Mouse (Mus musculus): ENCODE data around the gene Csf3.
"Not testable (repeated sequence)": the region's sequence is repeated elsewhere in the genome, so short reads cannot be mapped to it uniquely, and the experiment has no call there.

The Csf3 gene

DNA sequence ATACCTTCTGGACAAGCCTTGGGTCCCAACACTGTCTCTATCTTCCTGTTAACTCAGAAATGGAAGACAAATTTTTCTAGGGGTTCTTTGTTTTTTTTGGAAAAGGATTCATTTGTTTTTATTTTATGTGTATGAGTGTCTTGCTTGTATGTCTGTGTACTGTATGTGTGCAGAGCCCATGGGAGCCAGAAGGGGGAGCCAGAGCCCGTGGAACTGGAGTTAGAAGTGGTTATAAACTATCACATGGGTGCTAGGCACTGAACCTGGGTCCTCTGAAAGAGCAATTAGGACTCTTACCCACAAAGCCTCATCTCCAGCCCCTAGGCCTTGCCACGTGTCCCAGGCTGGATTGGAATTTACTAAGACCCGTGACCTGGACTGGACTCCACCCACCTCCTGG, 33.0 kb downstream of the Csf3 start:
- no peak for DNase-seq

- no peak for DNase-seq
Observed at GRCm38 (mm10) chr11:98735111-98735510, 34.0 kb downstream of the Csf3 start.

- no peak for DNase-seq
Observed at GRCm38 (mm10) chr11:98736176-98736575, 35.1 kb downstream of the Csf3 start.

- DNase-seq, result not testable (repeated sequence)
Observed at GRCm38 (mm10) chr11:98737220-98737619, 36.2 kb downstream of the Csf3 start.

DNA sequence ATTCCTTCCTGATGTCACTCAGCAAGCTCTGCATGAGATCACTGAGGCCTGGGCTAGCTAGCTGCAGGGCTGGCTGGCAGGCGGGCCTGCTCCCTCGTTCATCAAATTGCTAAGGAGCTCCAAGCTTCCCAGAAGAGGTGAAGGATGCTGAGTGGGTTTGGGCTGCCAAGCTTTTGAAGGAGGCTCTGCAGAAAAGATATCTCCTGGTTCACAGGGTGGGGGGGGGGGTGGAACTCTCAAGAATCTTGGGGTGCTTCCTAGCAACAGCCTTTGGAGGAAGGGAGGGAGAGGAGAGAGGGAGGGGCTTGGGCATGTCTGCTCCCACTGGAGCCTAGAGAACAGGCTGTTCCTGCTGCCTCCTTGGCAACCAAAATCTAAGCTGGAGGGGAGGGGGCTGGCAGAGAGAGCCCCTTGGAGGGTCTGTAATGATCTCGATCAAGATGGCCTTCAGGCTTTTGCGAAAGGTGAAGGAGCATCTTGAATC, 37.4 kb downstream of the Csf3 start:
- DNase-seq, result no peak

DNA sequence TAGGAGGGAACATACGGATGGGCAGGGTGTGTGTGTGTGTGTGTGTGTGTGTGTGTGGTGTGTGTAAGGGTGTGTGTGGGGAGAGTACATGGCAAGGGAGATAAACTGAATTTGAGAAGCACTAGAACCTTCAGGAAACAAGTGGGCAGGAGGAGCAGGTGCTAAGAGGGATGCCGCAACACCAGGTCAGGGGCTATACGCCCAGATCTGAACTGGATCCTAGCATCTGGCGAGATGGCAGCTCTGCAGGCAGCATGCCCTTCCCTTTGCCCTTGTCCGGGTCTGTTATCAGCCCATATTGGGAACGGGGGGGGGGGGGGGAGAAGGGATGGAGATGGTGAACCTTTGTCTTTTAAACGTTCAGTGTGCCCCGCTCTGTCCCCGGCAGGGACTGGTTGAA, 37.9 kb downstream of the Csf3 start:
- DNase-seq, result no peak

DNA sequence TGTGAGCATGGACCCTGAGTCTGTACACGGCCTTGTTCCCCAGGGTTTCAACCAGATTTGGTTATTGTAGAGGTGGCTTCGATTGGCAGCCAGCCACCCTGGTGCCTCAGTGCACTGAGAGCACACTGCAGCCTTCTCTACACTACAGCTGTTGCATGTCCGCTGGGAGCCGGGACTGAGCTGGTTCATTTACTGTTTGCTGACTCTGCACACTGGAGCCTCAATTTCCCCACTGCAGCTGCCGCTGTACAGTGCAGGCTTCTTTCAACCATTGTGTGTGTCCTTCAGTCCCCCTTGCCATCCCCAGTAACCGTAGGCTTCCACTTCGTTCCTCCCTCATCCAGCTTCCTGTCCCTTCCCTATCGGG, 38.9 kb downstream of the Csf3 start:
- no peak for DNase-seq

DNA sequence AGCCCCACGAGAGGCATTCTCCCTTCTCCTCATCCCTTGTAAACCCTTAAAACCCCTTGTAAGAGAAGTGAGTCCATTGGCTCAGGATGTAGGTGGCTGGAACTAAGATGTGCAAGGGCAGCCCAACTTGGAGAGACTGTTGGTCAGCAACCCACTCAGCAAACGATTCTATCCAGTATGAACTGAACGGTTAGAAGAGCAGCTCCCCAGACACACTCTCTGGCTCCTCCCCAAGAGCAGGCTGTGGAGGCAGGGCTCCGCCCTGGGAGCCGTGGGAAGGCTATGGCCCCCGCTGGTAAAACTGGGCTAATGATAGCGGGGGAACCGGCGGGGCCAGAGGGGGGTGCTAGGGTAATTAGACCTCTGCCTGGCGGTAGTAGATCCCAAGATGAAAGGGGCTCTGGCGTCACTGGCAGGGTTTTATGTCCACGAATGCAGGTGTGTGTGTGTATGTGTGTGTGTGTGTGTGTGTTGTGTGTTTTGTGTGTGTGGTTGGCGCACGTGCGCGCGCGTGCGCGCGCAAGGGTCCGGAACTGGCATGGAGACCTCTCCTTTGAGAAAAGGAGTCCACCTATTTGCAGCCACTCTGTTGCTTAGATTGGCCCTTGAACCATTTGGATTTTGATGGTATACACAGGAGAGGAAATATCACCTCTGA, 39.5 kb downstream of the Csf3 start, which contains the start of gene Thra:
TSS of gene Thra (plus strand) at position 246 of the 658 bp plus-strand sequence.
- peak; percentile 64 for DNase-seq

DNA sequence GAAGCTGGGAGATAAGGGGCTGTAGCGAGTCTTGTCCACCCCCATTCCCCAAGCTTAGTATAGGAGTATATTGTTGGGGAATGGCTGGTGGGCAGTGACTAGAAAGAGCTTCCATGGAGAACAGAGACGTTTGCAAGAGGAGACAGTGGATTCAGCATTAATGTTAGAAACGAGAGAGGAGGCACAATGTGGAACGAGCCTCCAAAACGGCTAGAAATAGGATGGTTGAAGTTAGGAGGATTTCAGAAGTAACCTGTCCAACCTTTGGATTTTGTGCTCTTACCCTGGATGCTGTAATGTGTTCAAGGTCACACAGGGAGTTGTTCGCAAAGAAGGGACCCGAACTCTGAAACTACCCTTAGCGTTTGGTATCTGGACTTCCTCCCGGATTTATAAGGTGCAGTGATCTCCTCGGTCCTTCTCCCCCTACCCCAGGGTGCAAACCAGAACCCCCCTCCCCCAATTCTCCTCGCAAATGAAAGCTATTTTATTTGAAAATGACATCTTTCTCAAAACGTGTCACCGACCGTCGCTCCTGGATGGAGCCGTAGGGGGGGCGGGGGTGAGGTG, 40.1 kb downstream of the Csf3 start:
- no peak for DNase-seq

- peak; percentile 75 for DNase-seq
Observed at GRCm38 (mm10) chr11:98741622-98742396, 40.7 kb downstream of the Csf3 start.

GRCm38 (mm10) chr11:98742397-98743291, 41.6 kb downstream of the Csf3 start:
- peak; percentile 62 for DNase-seq

DNA sequence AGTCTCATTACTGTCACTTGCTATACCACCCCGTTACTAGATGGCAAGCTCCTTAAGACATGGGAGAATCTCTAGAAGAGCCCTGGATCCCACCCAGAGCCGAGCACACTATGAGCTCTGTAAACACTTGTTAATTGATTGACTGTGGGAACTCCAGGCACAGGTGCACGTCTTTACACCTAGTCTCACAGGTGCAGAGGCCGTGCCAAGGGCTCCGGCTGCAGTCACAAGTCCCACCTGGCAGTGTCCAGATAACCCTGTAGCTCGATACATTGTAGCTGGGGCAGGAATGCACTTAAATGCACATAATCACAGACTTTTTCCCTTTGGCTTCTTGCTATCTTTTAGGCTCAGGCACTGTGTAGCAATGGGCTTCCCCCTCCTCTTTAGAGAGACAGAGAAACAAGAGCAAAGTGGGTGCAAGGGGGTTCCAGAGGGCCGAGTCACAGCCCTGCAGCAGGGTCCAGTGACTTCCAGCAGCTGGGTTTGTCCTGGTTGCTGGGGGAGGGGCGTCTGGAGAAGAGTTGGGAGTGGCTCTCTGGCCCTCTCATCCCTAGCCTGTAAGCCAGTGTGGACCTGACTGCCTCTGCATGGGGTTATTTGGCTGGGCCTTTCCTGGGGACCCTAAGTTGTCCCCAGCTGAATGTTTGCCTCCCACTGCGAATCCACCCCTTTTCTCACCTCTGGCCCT, 42.7 kb downstream of the Csf3 start:
- no peak for DNase-seq

DNA sequence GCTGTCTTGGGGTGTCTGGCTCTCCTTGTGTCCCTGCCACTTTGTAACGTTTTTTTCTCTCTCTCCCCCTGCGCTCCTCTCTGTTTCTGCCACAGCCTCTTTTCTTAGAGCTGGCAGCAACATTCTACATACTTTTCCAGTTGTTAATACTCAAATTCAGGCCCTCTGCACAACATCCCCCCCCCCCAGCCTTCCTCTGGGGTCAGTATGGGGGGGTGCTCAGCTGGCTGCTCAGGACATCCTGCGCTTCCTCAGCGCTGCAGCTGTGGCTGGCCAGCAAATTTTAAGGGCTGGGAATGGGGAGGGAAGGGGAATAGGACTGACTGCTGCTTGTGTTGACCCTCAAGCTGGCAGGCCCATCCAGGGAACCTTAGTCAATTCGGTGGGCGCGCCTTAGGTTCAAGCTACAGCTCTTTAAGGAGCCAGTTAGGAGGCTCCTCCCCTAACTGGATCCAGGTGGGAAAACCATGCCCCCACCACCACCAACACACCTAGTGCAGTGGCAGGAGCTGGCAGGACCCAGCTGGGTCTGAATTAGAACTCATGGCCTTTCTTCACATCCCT, 43.5 kb downstream of the Csf3 start:
- DNase-seq, result no peak

- DNase-seq, result no peak
Observed at GRCm38 (mm10) chr11:98745932-98746853, 45.1 kb downstream of the Csf3 start.

GRCm38 (mm10) chr11:98746855-98747693, 46.0 kb downstream of the Csf3 start:
- peak; percentile 88 for DNase-seq

- peak; percentile 59 for DNase-seq
Observed at GRCm38 (mm10) chr11:98747804-98748505, 46.9 kb downstream of the Csf3 start.

DNA sequence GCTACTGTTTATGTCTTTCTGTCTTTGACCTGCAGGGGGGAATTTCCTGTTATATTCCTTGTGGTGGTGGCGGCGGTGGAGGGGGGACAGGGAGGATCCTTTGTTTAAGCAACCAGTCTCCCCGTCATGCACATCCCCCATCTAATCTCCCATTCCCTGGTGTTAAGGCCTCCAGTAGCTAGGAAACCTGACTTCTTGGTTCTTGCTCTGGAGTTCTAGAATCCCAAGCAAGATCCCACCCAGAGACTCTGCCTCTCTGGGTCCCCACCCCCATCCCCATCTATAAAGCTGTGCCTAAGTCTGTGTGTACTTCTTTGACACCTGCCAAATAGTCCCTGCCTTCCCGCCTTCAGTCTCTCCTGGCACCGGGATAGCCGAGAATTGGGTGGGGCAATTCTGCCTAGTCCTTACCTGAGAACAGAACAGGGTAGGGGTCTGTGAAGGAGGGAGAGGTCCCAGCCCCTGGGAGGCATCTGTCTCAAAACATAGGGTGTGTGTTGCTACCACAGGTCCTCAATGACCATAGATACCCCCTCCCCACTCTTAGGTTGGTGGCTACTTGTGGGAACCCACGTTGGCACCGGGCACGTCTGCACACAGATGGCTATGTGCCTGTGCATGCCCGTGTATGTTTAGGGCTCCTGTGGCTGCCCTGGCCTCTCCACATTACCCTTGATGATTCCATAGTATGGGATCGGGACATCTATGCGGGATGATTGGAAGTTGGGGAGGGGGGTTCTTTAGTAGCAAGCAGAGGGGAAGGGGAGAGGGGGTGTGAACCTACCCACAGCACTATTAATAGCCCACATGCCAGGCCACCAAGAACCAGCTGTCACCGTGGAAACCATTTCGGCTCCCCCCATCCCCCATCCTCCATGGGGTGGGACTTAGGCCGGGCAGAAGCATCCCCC, 47.7 kb downstream of the Csf3 start:
- DNase-seq, result no peak

DNA sequence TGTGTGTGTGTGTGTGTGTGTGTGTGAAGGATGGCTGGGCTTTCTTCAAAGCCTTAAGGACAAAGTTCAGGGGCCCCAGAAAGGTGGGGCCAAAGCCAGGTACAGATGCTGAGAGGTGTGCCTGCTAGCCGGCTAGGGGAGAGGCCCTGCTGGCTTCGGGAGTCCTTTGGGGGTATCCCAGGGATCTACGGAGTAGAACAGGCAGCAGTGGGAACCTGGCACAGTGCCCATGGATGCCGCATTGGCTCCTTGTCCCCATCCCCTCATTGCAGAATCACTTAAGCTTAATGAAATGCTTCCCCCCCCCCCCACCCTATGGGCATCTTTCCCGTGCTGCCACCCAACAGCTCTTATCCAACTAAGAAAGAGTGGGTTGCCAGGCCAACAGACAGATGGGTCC, 48.7 kb downstream of the Csf3 start:
- DNase-seq, result peak; percentile 60

Data from cerebellum, adult 8-10 months (tissue).